Mouse (Mus musculus) forebrain, embryonic 11.5 days (tissue): ENCODE data around the gene Rnf114. TPM values are rescaled to one million over a fixed set of nuclear protein-coding genes. Genes with fewer than 3 reads are reported as not detected.

Experiments
- ATAC-seq: fragments of 200-750 bp; cut with Nextera tagmentation; replicated peaks from 2 replicates; pipeline ENCODE4 v1.8.0; 2017; ENCODE audit warnings: moderate TSS enrichment; ENCODE audit not compliant: low FRiP score
- DNase-seq: peaks from one replicate; pipeline ENCODE4 v3.0.0-alpha.2; 2017; ENCODE audit warnings: low spot score
- H3K27ac ChIP-seq: fragments of 300-500 bp; sonication (generic); 2 replicates; pipeline ENCODE4 v1.5.1; 2014; ENCODE audit warnings: low read depth, low read length
- H3K27me3 ChIP-seq: fragments of 300-500 bp; sonication (generic); 2 replicates; pipeline ENCODE4 v1.6.1; 2014; ENCODE audit warnings: mild to moderate bottlenecking, low read length, mixed read lengths; ENCODE audit not compliant: control insufficient read depth, insufficient read depth
- H3K36me3 ChIP-seq: fragments of 300-500 bp; sonication (generic); 2 replicates; pipeline ENCODE4 v1.6.1; 2014; ENCODE audit warnings: mild to moderate bottlenecking, low read length, moderate library complexity, mixed read lengths; ENCODE audit not compliant: control insufficient read depth, insufficient read depth
- H3K4me1 ChIP-seq: fragments of 300-500 bp; sonication (generic); replicated peaks from 2 replicates; pipeline ENCODE4 v1.6.1; 2014; ENCODE audit warnings: low read length, mixed read lengths; ENCODE audit not compliant: control insufficient read depth, insufficient read depth
- H3K4me2 ChIP-seq: fragments of 300-500 bp; sonication (generic); 2 replicates; pipeline ENCODE4 v1.6.1; 2014; ENCODE audit warnings: low read depth, mild to moderate bottlenecking, low read length, moderate library complexity, mixed read lengths; ENCODE audit not compliant: severe bottlenecking
- H3K4me3 ChIP-seq: fragments of 300-500 bp; sonication (generic); 2 replicates; pipeline ENCODE4 v1.5.1; 2014; ENCODE audit warnings: low read depth, low read length
- H3K9ac ChIP-seq: fragments of 300-500 bp; sonication (generic); 2 replicates; pipeline ENCODE4 v1.6.1; 2014; ENCODE audit warnings: low read length
- H3K9me3 ChIP-seq: fragments of 300-500 bp; sonication (generic); 2 replicates; pipeline ENCODE4 v1.6.1; 2016; ENCODE audit warnings: low read length, mixed read lengths; ENCODE audit not compliant: control insufficient read depth
- WGBS: fragments of 180-500 bp; shearing (Covaris S2); extraction: QIAGEN DNeasy Blood & Tissue Kit; methylation state at CpG from one replicate; pipeline ENCODE4 v1.1.7; 2014; 5-methylcytosine and 5-hydroxymethylcytosine counted together
- polyA plus RNA-seq: library from polyadenylated mRNA; unstranded; fragments of >200 nt; fragmentation: Nextera tagmentation; extraction: Ambion mirVana; gene quantifications from 2 replicates; pipeline ENCODE4 v1.2.1, GENCODE M21; 2014

Rnf114 gene
- polyA plus RNA-seq, 1 experiment from 2014 or later = 133 TPM

- Histone ChIP-seq H3K27me3 (no peaks in the 10 kb centered on the region), H3K36me3 (no peaks in the 10 kb centered on the region; the same call in 1 of the 2 replicates)
These were observed 38.6 kb upstream of the Rnf114 start for GRCm38 (mm10) chr2:167453814-167454213.

GRCm38 (mm10) chr2:167456361-167457020, 36.0 kb upstream of the Rnf114 start:
- H3K27ac ChIP-seq = no peak overlapping the region
- WGBS = 94% methylated on average over 5 of the region's 5 CpGs
- H3K9me3 ChIP-seq = no peaks in the 10 kb centered on the region
- H3K9ac ChIP-seq = no peak overlapping the region
- H3K4me1 ChIP-seq = no peaks in the 10 kb centered on the region
- H3K4me3 ChIP-seq = no peak overlapping the region
- ATAC-seq (no peak), DNase-seq (no peak)
- H3K36me3 ChIP-seq = no peaks in the 10 kb centered on the region; the same call in 1 of the 2 replicates
- no peaks in the 10 kb centered on the region for H3K27me3 ChIP-seq
- H3K4me2 ChIP-seq = no peak overlapping the region

More at GRCm38 (mm10) chr2:167453814-167454213, 38.6 kb upstream of the Rnf114 start:
- no peak overlapping the region for H3K9ac ChIP-seq
- no peak overlapping the region for H3K4me2 ChIP-seq
- DNase-seq (no peak), ATAC-seq (no peak)
- no peak overlapping the region for H3K4me3 ChIP-seq
- WGBS = 94% methylated on average over 3 of the region's 3 CpGs
- no peak overlapping the region for H3K27ac ChIP-seq
- H3K4me1 ChIP-seq = no peaks in the 10 kb centered on the region
- no peaks in the 10 kb centered on the region for H3K9me3 ChIP-seq

GRCm38 (mm10) chr2:167457213-167457612, 35.2 kb upstream of the Rnf114 start:
- H3K36me3 ChIP-seq = no peaks in the 10 kb centered on the region; the same call in 1 of the 2 replicates
- H3K27me3 ChIP-seq = no peaks in the 10 kb centered on the region
- no peak for DNase-seq
- no peak overlapping the region for H3K27ac ChIP-seq
- H3K9ac ChIP-seq = no peak overlapping the region
- H3K4me3 ChIP-seq = no peak overlapping the region
- H3K9me3 ChIP-seq = no peaks in the 10 kb centered on the region
- 94% methylated on average over 9 of the region's 9 CpGs for WGBS
- ATAC-seq = no peak
- no peaks in the 10 kb centered on the region for H3K4me1 ChIP-seq
- no peak overlapping the region for H3K4me2 ChIP-seq

GRCm38 (mm10) chr2:167458548-167458947, 33.9 kb upstream of the Rnf114 start:
- Histone ChIP-seq H3K27me3 (no peaks in the 10 kb centered on the region), H3K27ac (no peak overlapping the region), H3K36me3 (no peaks in the 10 kb centered on the region; the same call in 1 of the 2 replicates), H3K4me1 (no peaks in the 10 kb centered on the region), H3K9ac (no peak overlapping the region), H3K4me3 (no peak overlapping the region), H3K9me3 (no peaks in the 10 kb centered on the region), H3K4me2 (no peak overlapping the region)
- ATAC-seq (no peak), DNase-seq (no peak)
- WGBS = 98% methylated on average over 3 of the region's 3 CpGs

GRCm38 (mm10) chr2:167459071-167459865, 33.2 kb upstream of the Rnf114 start:
- no peak overlapping the region for H3K4me2 ChIP-seq
- H3K9me3 ChIP-seq = no peaks in the 10 kb centered on the region
- ATAC-seq = no peak
- H3K9ac ChIP-seq = no peak overlapping the region
- DNase-seq = no peak
- H3K36me3 ChIP-seq = no peaks in the 10 kb centered on the region; the same call in 1 of the 2 replicates
- 93% methylated on average over 6 of the region's 6 CpGs for WGBS
- H3K4me1 ChIP-seq = no peaks in the 10 kb centered on the region
- H3K27me3 ChIP-seq = no peaks in the 10 kb centered on the region
- H3K4me3 ChIP-seq = no peak overlapping the region
- H3K27ac ChIP-seq = no peak overlapping the region

- no peak overlapping the region for H3K4me3 ChIP-seq
- H3K36me3 ChIP-seq = peaks cover 6% of the 10 kb centered on the region; the same call in 1 of the 2 replicates
- H3K9ac ChIP-seq = no peak overlapping the region
- H3K4me1 ChIP-seq = no peaks in the 10 kb centered on the region
- no peaks in the 10 kb centered on the region for H3K9me3 ChIP-seq
- H3K27ac ChIP-seq = no peak overlapping the region
- H3K27me3 ChIP-seq = no peaks in the 10 kb centered on the region
- WGBS = 71% methylated on average over 6 of the region's 6 CpGs
- ATAC-seq (no peak), DNase-seq (peak; percentile 77)
- H3K4me2 ChIP-seq = no peak overlapping the region
These were observed 29.5 kb upstream of the Rnf114 start for GRCm38 (mm10) chr2:167462954-167463353.

- H3K9ac ChIP-seq = no peak overlapping the region
- H3K9me3 ChIP-seq = no peaks in the 10 kb centered on the region
- 89% methylated on average over 5 of the region's 5 CpGs for WGBS
- no peaks in the 10 kb centered on the region for H3K4me1 ChIP-seq
- H3K27me3 ChIP-seq = no peaks in the 10 kb centered on the region
- no peak overlapping the region for H3K27ac ChIP-seq
- DNase-seq (no peak), ATAC-seq (no peak)
- H3K4me2 ChIP-seq = no peak overlapping the region
- H3K36me3 ChIP-seq = peaks cover 6% of the 10 kb centered on the region; the same call in 1 of the 2 replicates
- H3K4me3 ChIP-seq = no peak overlapping the region
These were observed 28.6 kb upstream of the Rnf114 start for GRCm38 (mm10) chr2:167463802-167464201.

- peaks cover 6% of the 10 kb centered on the region; the same call in 1 of the 2 replicates for H3K36me3 ChIP-seq
- H3K27me3 ChIP-seq = no peaks in the 10 kb centered on the region
- ATAC-seq = no peak
- no peak overlapping the region for H3K27ac ChIP-seq
- 92% methylated on average over 3 of the region's 3 CpGs for WGBS
- no peak overlapping the region for H3K4me2 ChIP-seq
- no peak for DNase-seq
- H3K4me3 ChIP-seq = no peak overlapping the region
- no peaks in the 10 kb centered on the region for H3K4me1 ChIP-seq
- no peaks in the 10 kb centered on the region for H3K9me3 ChIP-seq
- H3K9ac ChIP-seq = no peak overlapping the region
These were observed 26.5 kb upstream of the Rnf114 start for GRCm38 (mm10) chr2:167465951-167466350.
